Mouse (Mus musculus): ENCODE results near the gene Upk3b. TPM values are rescaled to one million over a fixed set of nuclear protein-coding genes. Genes with fewer than 3 reads are reported as not detected.
A peak's percentile ranks its signal among the peaks of the same experiment; 100 is the strongest.

The Upk3b gene
- polyA plus RNA-seq, 1 experiment: not detected

DNA sequence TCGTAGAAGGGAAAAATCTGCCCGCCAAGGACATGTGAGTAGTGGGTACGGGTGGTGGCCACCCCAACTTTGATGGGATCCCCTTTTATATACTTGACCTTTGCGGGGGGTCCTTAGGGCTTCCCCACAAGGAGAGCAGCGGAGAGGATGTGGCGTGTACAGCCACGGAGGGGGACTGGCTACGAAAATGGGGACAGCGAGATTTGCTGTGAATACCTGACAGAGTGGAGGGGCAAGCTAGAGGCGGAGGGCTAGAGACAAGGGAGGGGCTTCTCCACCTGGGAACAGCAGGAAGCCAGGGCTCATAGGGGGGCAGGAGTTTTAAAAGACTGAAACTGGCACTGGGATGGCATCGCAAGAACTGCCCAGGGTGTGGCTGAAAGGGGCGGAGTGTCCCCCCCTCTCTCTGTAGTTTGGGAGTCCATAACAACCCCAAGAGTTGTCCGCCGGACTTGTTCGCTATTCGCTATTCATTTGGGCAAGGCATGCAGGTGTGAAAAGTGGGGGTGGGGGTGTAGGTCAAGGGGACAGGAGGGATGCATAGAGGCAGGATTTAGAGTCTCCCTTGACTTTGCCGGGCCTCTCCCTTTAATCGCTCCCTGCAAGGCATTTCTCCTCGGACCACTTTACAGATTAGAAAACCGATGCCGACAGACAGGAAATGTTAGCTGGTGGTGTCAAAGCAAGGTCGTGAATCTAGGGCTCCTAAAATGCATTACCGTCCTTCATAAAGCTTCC lies 46.0 kb downstream of the Upk3b start:
- TF ChIP-seq CTCF (IDR thresholded peaks at IDR 0.05; ENCODE audit: control insufficient read depth, insufficient read depth, low read length): no peak
- TF ChIP-seq POLR2A (IDR thresholded peaks at IDR 0.05; ENCODE audit: borderline replicate concordance, control insufficient read depth, low read depth, low read length): no peak
- Histone ChIP-seq H3K4me1 (ENCODE audit: control insufficient read depth, insufficient read depth, low read length) (no peaks in the 10 kb centered on the region; the same call in 1 of the 2 replicates), H3K4me3 (replicated peaks; ENCODE audit: control insufficient read depth, low read depth, low read length) (peak overlapping the region; percentile 74), H3K27ac (ENCODE audit: control insufficient read depth, insufficient read depth, low read depth, low read length, poor library complexity) (peak overlapping the region; percentile 31)
- under 1% methylated on average over 23 of the region's 23 CpGs for WGBS

DNA sequence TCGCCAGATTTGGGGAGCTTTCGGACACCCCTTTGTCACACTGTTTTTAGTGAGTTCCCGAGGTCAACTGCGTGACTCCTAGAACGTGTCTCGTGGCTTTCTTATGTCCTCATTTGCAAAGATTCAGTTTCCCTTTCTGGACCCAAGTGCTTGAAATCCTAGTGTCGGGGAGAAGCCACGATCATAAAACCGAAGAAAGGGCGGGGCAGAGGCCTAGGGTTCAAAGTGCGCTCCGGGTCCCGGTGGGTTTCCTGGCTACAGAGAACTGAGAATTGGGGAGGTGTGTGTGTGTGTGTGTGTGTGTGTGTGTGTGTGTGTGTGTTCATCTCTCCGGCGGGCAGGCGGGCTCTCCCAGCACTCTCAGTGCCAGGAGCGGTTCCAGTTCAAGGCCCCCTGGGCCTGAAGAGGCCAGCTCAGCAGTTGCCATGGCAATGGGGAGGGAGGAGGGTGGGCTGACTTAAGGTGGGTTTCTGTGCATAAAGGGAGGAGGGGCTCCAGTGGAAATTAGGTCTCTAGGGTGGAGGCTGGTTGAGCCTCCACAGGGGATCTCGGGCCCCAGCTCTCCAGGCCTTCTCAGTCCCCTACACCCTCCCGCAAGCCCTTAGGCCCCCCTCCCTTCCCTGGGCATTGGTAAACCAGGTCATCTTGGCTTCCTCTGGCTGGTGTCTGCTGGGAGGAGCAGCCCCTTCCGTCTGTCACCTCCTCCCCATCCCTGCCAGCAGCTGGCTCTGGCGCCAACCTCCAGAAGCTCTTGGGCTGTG lies 46.8 kb downstream of the Upk3b start:
- H3K4me1 ChIP-seq (ENCODE audit: control insufficient read depth, insufficient read depth, low read length): no peaks in the 10 kb centered on the region
- WGBS: 13% methylated on average over 21 of the region's 21 CpGs
- H3K4me3 ChIP-seq (replicated peaks; ENCODE audit: control insufficient read depth, low read depth, low read length): peak overlapping the region; percentile 74
- H3K27ac ChIP-seq (ENCODE audit: control insufficient read depth, insufficient read depth, low read depth, low read length, poor library complexity): peak overlapping the region; percentile 53
- TF ChIP-seq CTCF (IDR thresholded peaks at IDR 0.05; ENCODE audit: control insufficient read depth, insufficient read depth, low read length) (no peak), POLR2A (IDR thresholded peaks at IDR 0.05; ENCODE audit: borderline replicate concordance, control insufficient read depth, low read depth, low read length) (no peak)

DNA sequence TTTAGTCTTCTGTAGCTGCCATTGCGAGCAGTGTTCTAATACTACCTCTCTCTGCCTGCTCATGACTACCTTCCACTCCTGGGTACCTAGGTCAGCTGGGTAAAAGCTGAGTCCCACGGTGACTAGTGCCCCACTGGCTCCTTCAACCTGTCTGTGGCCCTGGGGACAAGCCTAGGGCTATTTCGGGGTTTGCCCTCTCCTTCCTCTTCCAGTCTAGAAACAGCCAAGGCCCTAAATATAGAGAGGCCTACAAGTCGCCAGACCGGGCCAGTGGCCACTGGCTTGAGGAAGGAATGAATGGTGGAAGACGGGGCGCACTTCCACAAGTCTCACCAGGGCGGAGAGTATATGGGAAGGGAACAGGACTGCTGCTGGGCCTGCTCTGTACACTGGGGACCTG lies 48.0 kb downstream of the Upk3b start:
- no peak overlapping the region for H3K4me3 ChIP-seq (replicated peaks; ENCODE audit: control insufficient read depth, low read depth, low read length)
- H3K27ac ChIP-seq (ENCODE audit: control insufficient read depth, insufficient read depth, low read depth, low read length, poor library complexity): no peak overlapping the region
- TF ChIP-seq CTCF (IDR thresholded peaks at IDR 0.05; ENCODE audit: control insufficient read depth, insufficient read depth, low read length) (no peak), POLR2A (IDR thresholded peaks at IDR 0.05; ENCODE audit: borderline replicate concordance, control insufficient read depth, low read depth, low read length) (no peak)
- WGBS: 47% methylated on average over 8 of the region's 8 CpGs
- no peaks in the 10 kb centered on the region for H3K4me1 ChIP-seq (ENCODE audit: control insufficient read depth, insufficient read depth, low read length)

DNA sequence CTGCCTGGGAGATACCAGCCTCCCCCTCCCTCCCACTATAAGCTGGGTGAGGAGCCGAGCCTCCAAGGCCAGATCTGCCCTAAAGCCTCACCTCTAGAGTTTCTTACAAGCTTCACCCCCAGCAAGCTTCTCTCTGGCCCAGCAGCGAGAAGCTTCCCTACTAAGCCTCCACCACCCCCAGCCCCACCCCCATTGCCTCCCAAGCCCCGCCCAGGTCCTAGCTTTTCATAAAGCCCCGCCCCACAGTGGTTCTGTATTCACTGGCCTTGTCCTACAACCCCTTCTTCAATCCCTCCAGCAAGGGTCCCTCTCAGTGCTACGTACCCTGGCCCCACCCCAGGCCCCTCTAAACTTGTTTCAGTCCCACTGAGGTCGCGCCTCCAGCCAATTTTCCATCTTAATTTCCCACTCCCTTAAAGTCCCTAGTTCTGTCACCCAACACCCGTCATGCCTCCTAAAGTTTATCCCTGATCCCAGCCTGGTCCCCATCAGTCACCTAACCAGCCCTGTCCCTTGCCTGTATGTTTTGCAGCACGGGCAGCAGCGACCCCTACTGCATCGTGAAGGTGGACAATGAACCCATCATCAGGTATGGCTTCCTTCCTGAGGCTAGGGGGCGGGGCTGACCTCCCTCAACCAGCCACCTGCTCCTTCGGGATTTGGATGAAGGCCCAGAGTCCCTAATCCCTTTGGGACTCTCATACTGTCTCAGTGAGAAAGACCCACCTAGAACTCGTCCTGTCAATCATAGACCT lies 50.7 kb downstream of the Upk3b start:
- TF ChIP-seq CTCF (IDR thresholded peaks at IDR 0.05; ENCODE audit: control insufficient read depth, insufficient read depth, low read length) (no peak), POLR2A (IDR thresholded peaks at IDR 0.05; ENCODE audit: borderline replicate concordance, control insufficient read depth, low read depth, low read length) (no peak)
- Histone ChIP-seq H3K4me3 (replicated peaks; ENCODE audit: control insufficient read depth, low read depth, low read length) (no peak overlapping the region), H3K4me1 (ENCODE audit: control insufficient read depth, insufficient read depth, low read length) (no peaks in the 10 kb centered on the region), H3K27ac (ENCODE audit: control insufficient read depth, insufficient read depth, low read depth, low read length, poor library complexity) (no peak overlapping the region)
- 68% methylated on average over 14 of the region's 14 CpGs for WGBS

DNA sequence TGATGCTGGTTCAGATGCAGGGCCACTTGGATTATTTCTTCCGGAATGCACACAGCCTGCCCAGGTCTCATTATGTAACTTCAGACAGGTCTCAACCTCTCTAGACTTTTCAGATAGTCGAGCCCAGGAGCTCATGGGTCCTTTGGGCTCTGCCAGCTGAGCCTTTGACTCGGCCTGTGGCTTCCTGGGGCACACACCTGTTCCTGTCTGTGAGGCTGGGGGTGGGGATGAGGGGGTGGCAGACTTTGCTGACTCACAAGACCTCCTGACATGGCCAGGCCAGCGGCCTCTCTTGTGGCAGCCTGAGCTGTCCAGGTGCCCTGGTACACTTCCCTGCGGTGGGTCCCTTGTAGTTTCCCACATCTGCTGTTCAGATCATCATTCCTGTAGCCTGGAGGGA lies 53.6 kb downstream of the Upk3b start:
- no peak overlapping the region for H3K27ac ChIP-seq (ENCODE audit: control insufficient read depth, insufficient read depth, low read depth, low read length, poor library complexity)
- no peaks in the 10 kb centered on the region; the same call in 1 of the 2 replicates for H3K4me1 ChIP-seq (ENCODE audit: control insufficient read depth, insufficient read depth, low read length)
- TF ChIP-seq CTCF (IDR thresholded peaks at IDR 0.05; ENCODE audit: control insufficient read depth, insufficient read depth, low read length): no peak
- no peak for TF ChIP-seq POLR2A (IDR thresholded peaks at IDR 0.05; ENCODE audit: borderline replicate concordance, control insufficient read depth, low read depth, low read length)
- WGBS: 49% methylated on average over 5 of the region's 5 CpGs
- no peak overlapping the region for H3K4me3 ChIP-seq (replicated peaks; ENCODE audit: control insufficient read depth, low read depth, low read length)

DNA sequence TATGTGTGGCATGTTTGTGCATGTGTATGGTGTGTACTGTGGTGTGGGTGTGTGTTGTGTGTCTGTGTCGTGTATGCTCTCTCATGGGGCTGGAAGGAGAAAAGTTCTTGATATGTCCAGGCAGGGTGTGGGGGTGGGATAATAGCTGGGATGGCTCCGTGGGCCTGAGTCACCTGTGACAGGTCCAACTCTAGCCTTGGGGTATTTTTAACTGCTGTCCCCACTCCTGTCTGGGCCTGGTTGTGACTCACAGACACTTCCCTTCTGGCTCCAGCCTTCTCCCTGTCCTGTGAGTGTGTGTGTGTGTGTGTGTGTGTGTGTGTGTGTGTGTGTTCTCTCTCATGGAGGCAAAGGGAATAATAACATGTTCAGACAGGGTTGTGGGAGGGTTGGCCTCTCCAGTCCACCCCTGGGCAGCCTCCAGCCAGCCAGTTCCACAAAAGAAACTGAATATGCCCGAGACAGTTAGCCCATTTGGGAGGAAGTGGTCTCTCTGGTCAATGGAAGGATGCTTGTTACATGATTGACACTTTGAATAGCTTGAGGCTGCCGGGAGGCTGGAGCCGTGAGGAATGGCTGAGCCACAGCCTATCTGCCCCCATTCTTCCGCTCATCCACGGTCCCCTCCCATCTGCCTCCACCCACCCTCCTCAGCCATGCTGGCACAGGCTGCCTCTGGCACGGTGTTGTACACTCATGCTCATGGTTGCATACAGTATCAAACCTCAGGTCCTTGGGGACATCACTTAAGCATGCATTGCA lies 56.1 kb downstream of the Upk3b start:
- TF ChIP-seq POLR2A (IDR thresholded peaks at IDR 0.05; ENCODE audit: borderline replicate concordance, control insufficient read depth, low read depth, low read length) (no peak), CTCF (IDR thresholded peaks at IDR 0.05; ENCODE audit: control insufficient read depth, insufficient read depth, low read length) (no peak)
- no peak overlapping the region for H3K27ac ChIP-seq (ENCODE audit: control insufficient read depth, insufficient read depth, low read depth, low read length, poor library complexity)
- H3K4me1 ChIP-seq (ENCODE audit: control insufficient read depth, insufficient read depth, low read length): no peaks in the 10 kb centered on the region; the same call in 1 of the 2 replicates
- WGBS: 20% methylated on average over 8 of the region's 8 CpGs
- no peak overlapping the region for H3K4me3 ChIP-seq (replicated peaks; ENCODE audit: control insufficient read depth, low read depth, low read length)

DNA sequence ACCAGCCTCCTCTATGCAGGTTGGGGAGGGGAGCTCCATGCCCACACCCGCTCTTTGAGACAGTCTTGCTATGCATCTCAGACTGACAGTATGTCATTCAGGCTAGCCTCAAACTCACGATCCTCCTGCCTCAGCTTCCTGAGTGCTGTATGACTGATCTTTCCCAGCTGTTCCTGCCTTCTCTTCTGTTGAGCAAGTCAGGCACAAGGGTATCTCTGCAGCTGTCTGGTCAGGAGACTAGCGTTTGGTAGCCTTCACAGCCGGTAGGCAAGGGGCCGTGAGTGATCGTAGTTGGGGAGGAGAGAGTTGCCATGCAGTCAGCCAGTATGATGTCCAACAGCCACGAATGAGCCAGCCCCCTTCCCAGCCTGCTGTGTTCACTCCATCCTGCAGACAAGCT lies 56.8 kb downstream of the Upk3b start:
- TF ChIP-seq POLR2A (IDR thresholded peaks at IDR 0.05; ENCODE audit: borderline replicate concordance, control insufficient read depth, low read depth, low read length) (no peak), CTCF (IDR thresholded peaks at IDR 0.05; ENCODE audit: control insufficient read depth, insufficient read depth, low read length) (no peak)
- Histone ChIP-seq H3K4me1 (ENCODE audit: control insufficient read depth, insufficient read depth, low read length) (no peaks in the 10 kb centered on the region; the same call in 1 of the 2 replicates), H3K27ac (ENCODE audit: control insufficient read depth, insufficient read depth, low read depth, low read length, poor library complexity) (no peak overlapping the region), H3K4me3 (replicated peaks; ENCODE audit: control insufficient read depth, low read depth, low read length) (no peak overlapping the region)
- 68% methylated on average over 7 of the region's 7 CpGs for WGBS

Other genes with a start within 250 kb of the Upk3b start
- not detected in 2 replicates for gene Srrm3, start 231.6 kb upstream of the Upk3b start, polyA plus RNA-seq (2011; ENCODE audit: insufficient read depth, insufficient read length, low replicate concordance, missing spikeins)
- gene Hspb1, start 150.6 kb upstream of the Upk3b start, polyA plus RNA-seq (2011; ENCODE audit: insufficient read depth, insufficient read length, low replicate concordance, missing spikeins): 1.5 and 71.0 TPM in 2 replicates
- 26.9 and 58.1 TPM in 2 replicates for gene Ywhag, start 103.9 kb upstream of the Upk3b start, polyA plus RNA-seq (2011; ENCODE audit: insufficient read depth, insufficient read length, low replicate concordance, missing spikeins)
- 1.1 and 4.0 TPM in 2 replicates for gene Ssc4d, start 64.0 kb upstream of the Upk3b start, polyA plus RNA-seq (2011; ENCODE audit: insufficient read depth, insufficient read length, low replicate concordance, missing spikeins)
- not detected in 2 replicates for gene Zp3, start 58.4 kb upstream of the Upk3b start, polyA plus RNA-seq (2011; ENCODE audit: insufficient read depth, insufficient read length, low replicate concordance, missing spikeins)
- gene Dtx2, start 43.7 kb upstream of the Upk3b start, polyA plus RNA-seq (2011; ENCODE audit: insufficient read depth, insufficient read length, low replicate concordance, missing spikeins): 6.9 and 9.3 TPM in 2 replicates
- gene Upk3bl, start 16.0 kb downstream of the Upk3b start, polyA plus RNA-seq (2011; ENCODE audit: insufficient read depth, insufficient read length, low replicate concordance, missing spikeins): not detected in 2 replicates
- 16.7 and 31.3 TPM in 2 replicates for gene Rasa4, start 45.4 kb downstream of the Upk3b start, polyA plus RNA-seq (2011; ENCODE audit: insufficient read depth, insufficient read length, low replicate concordance, missing spikeins)
- 54.8 and 82.1 TPM in 2 replicates for gene Polr2j, start 78.1 kb downstream of the Upk3b start, polyA plus RNA-seq (2011; ENCODE audit: insufficient read depth, insufficient read length, low replicate concordance, missing spikeins)
- 41.9 and 61.5 TPM in 2 replicates for gene Lrwd1, start 97.6 kb downstream of the Upk3b start, polyA plus RNA-seq (2011; ENCODE audit: insufficient read depth, insufficient read length, low replicate concordance, missing spikeins)
- gene Alkbh4, start 97.7 kb downstream of the Upk3b start, polyA plus RNA-seq (2011; ENCODE audit: insufficient read depth, insufficient read length, low replicate concordance, missing spikeins): 8.8 and 14.2 TPM in 2 replicates
- gene Orai2, start 132.2 kb downstream of the Upk3b start, polyA plus RNA-seq (2011; ENCODE audit: insufficient read depth, insufficient read length, low replicate concordance, missing spikeins): 13.1 and 33.3 TPM in 2 replicates
- 40.9 and 47.7 TPM in 2 replicates for gene Prkrip1, start 160.5 kb downstream of the Upk3b start, polyA plus RNA-seq (2011; ENCODE audit: insufficient read depth, insufficient read length, low replicate concordance, missing spikeins)
- 5.1 and 6.3 TPM in 2 replicates for gene Sh2b2, start 208.1 kb downstream of the Upk3b start, polyA plus RNA-seq (2011; ENCODE audit: insufficient read depth, insufficient read length, low replicate concordance, missing spikeins)

Measured in bone marrow, adult 2 months (tissue).